Comparison of ENCODE assay signal across 7 mouse cellular contexts in the genomic region with DNA sequence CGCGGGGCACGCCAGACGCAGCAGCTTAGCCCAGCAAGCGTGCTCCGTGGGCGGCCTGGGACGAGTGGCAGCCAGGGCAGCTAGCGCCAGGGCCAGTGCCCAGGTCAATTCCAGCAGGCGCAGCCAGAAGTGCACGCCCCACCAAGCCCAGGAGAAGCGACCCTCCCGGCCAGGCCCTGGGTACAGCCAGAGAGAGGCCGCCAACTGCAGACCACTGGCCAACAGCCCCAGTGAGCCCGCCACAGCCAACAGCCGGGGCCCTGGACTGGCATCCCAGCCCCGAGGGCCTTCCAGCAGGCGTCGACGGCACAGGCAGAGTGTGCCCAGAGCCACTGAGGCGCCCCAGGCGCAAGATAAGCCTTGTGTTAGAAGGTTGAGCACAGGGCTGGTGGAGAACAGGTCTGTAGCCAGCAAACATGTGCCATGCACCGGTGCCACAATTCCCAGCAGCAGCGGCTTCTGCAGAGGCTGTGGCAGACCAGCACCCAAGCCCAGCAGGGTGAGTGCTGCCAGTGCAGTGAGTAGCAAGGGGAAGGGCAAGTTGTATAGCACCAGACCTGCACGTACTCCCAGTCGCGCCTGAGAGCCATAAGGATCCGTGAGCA. TPM values are rescaled to one million over a fixed set of nuclear protein-coding genes. Genes with fewer than 3 reads are reported as not detected.
DNase-seq lines count a peak whose midpoint lies in the region; ATAC-seq and TF ChIP-seq lines count a peak whose summit lies in the region.

No protein-coding gene starts in this region.

- peak overlapping the region; percentile 60 for H3K4me2 ChIP-seq in forebrain, embryonic 11.5 days (ENCODE audit: low read depth, low read length, severe bottlenecking)
- H3K4me2 ChIP-seq in hindbrain, postnatal 0 days (ENCODE audit: low read depth, low read length): peak overlapping the region; percentile 45
- peak overlapping the region; percentile 44 for H3K4me2 ChIP-seq in midbrain, postnatal 0 days (ENCODE audit: low read depth, low read length, poor library complexity, severe bottlenecking)

- intact Hi-C loops in left cerebral cortex, postnatal 4 days (cut with DNase I): no loop called here
- intact Hi-C loops in left cerebral cortex, postnatal 10 days (cut with DNase I): no loop called here

- no peaks in the 10 kb centered on the region for H3K9me3 ChIP-seq in forebrain, embryonic 11.5 days (ENCODE audit: control insufficient read depth, low read length)
- no peaks in the 10 kb centered on the region for H3K9me3 ChIP-seq in hindbrain, postnatal 0 days (ENCODE audit: low read length)
- H3K9me3 ChIP-seq in midbrain, postnatal 0 days (ENCODE audit: low read length): no peaks in the 10 kb centered on the region

- no peaks in the 10 kb centered on the region for H3K36me3 ChIP-seq in forebrain, embryonic 11.5 days (ENCODE audit: control insufficient read depth, insufficient read depth, low read length)
- peaks cover 8% of the 10 kb centered on the region; the same call in 1 of the 2 replicates for H3K36me3 ChIP-seq in hindbrain, postnatal 0 days (ENCODE audit: insufficient read depth, low read length)
- peaks cover 24% of the 10 kb centered on the region for H3K36me3 ChIP-seq in midbrain, postnatal 0 days (ENCODE audit: insufficient read depth, low read length)

- H3K4me1 ChIP-seq in forebrain, embryonic 11.5 days (replicated peaks; ENCODE audit: control insufficient read depth, insufficient read depth, low read length): no peaks in the 10 kb centered on the region; the same call in 1 of the 2 replicates
- 0 out of 2 replicates have a peak, but pooled peaks cover 3% of the 10 kb centered on the region for H3K4me1 ChIP-seq in hindbrain, postnatal 0 days (ENCODE audit: insufficient read depth, low read length)
- no peaks in the 10 kb centered on the region for H3K4me1 ChIP-seq in midbrain, postnatal 0 days (ENCODE audit: insufficient read depth, low read length)

- H3K27ac ChIP-seq in forebrain, embryonic 11.5 days (ENCODE audit: low read depth, low read length): no peak overlapping the region
- no peak overlapping the region for H3K27ac ChIP-seq in hindbrain, postnatal 0 days
- H3K27ac ChIP-seq in midbrain, postnatal 0 days (ENCODE audit: low read depth, low read length): no peak overlapping the region

- H3K9ac ChIP-seq in forebrain, embryonic 11.5 days (ENCODE audit: low read length): peak overlapping the region; percentile 37
- no peak overlapping the region; the same call in 1 of the 2 replicates for H3K9ac ChIP-seq in hindbrain, postnatal 0 days (replicated peaks; ENCODE audit: low read length)
- H3K9ac ChIP-seq in midbrain, postnatal 0 days (replicated peaks; ENCODE audit: low read length, poor library complexity, severe bottlenecking): 0 out of 2 replicates have a peak overlapping the region, but pooled peaks have one; percentile 8

- peaks cover 6% of the 10 kb centered on the region; the same call in 1 of the 2 replicates for H3K27me3 ChIP-seq in forebrain, embryonic 11.5 days (ENCODE audit: control insufficient read depth, insufficient read depth, low read length)
- H3K27me3 ChIP-seq in hindbrain, postnatal 0 days (ENCODE audit: insufficient read depth, low read length): no peaks in the 10 kb centered on the region
- no peaks in the 10 kb centered on the region for H3K27me3 ChIP-seq in midbrain, postnatal 0 days (ENCODE audit: insufficient read depth, low read length)

- peak; percentile 31 for DNase-seq in left cerebral cortex, postnatal 4 days
- DNase-seq in left cerebral cortex, postnatal 10 days (ENCODE audit: extremely low spot score in 1 of 2, low spot score in 2 of 2): no peak
- DNase-seq in forebrain, embryonic 11.5 days (ENCODE audit: low spot score): peak; percentile 67
- no peak for DNase-seq in hindbrain, postnatal 0 days (ENCODE audit: low spot score)
- no peak for DNase-seq in midbrain, postnatal 0 days (ENCODE audit: low spot score)
- no peak for DNase-seq in retina, embryonic 14.5 days (ENCODE audit: low spot score)
- no peak for DNase-seq in right cerebral cortex, postnatal 4 days

- TF ChIP-seq CTCF in hindbrain, postnatal 0 days (IDR thresholded peaks at IDR 0.05; ENCODE audit: low read depth): no peak
- no peak for TF ChIP-seq CTCF in midbrain, postnatal 0 days (IDR thresholded peaks at IDR 0.05)

- 56% methylated on average over 28 of the region's 28 CpGs for WGBS in forebrain, embryonic 11.5 days
- 60% methylated on average over 28 of the region's 28 CpGs for WGBS in hindbrain, postnatal 0 days
- WGBS in midbrain, postnatal 0 days: 55% methylated on average over 28 of the region's 28 CpGs

- no peak overlapping the region for H3K4me3 ChIP-seq in forebrain, embryonic 11.5 days (ENCODE audit: low read depth, low read length)
- peak overlapping the region; percentile 29; the same call in 1 of the 2 replicates for H3K4me3 ChIP-seq in hindbrain, postnatal 0 days (ENCODE audit: low read length)
- H3K4me3 ChIP-seq in midbrain, postnatal 0 days (ENCODE audit: low read depth, low read length): peak overlapping the region; percentile 32; the same call in 1 of the 2 replicates

- no peak for ATAC-seq in forebrain, embryonic 11.5 days (replicated peaks; ENCODE audit: low FRiP score)
- peak; percentile 4; the same call in 1 of the 2 replicates for ATAC-seq in hindbrain, postnatal 0 days
- peak; percentile 5; the same call in 1 of the 2 replicates for ATAC-seq in midbrain, postnatal 0 days (ENCODE audit: low FRiP score)

RNA-seq across cellular contexts. Expression of a gene that starts 6.6 kb away (rescaled TPM):
- total RNA-seq in left cerebral cortex, postnatal 4 days (2021): 10 to 100 TPM; 15.5 to 19.7 TPM
- total RNA-seq in left cerebral cortex, postnatal 10 days (2021): 10 to 100 TPM; 34.1 to 36.0 TPM
- 1.4 and 2.1 TPM in 2 replicates for polyA plus RNA-seq in forebrain, embryonic 11.5 days (2014; fragmentation: Nextera tagmentation; extraction: Ambion mirVana)
- 40.4 and 41.7 TPM in 2 replicates for total RNA-seq in hindbrain, postnatal 0 days (2014; rRNA removed)
- polyA plus RNA-seq in hindbrain, postnatal 0 days (2015; fragmentation: Nextera tagmentation; extraction: Ambion mirVana): 15.7 and 15.8 TPM in 2 replicates
- 29.4 and 39.3 TPM in 2 replicates for total RNA-seq in midbrain, postnatal 0 days (2014; rRNA removed)
- polyA plus RNA-seq in midbrain, postnatal 0 days (2015; fragmentation: Nextera tagmentation; extraction: Ambion mirVana): 18.4 and 20.7 TPM in 2 replicates

RNA-seq across cellular contexts. Expression of a gene that starts 12.1 kb away (rescaled TPM):
- 10 to 100 TPM; 80.4 to 82.1 TPM for total RNA-seq in left cerebral cortex, postnatal 4 days (2021)
- total RNA-seq in left cerebral cortex, postnatal 10 days (2021): 10 to 100 TPM; 87.4 to 88.4 TPM
- 36.3 and 41.6 TPM in 2 replicates for polyA plus RNA-seq in forebrain, embryonic 11.5 days (2014; fragmentation: Nextera tagmentation; extraction: Ambion mirVana)
- total RNA-seq in hindbrain, postnatal 0 days (2014; rRNA removed): 41.6 and 51.1 TPM in 2 replicates
- polyA plus RNA-seq in hindbrain, postnatal 0 days (2015; fragmentation: Nextera tagmentation; extraction: Ambion mirVana): 60.2 and 65.0 TPM in 2 replicates
- 39.4 and 43.0 TPM in 2 replicates for total RNA-seq in midbrain, postnatal 0 days (2014; rRNA removed)
- polyA plus RNA-seq in midbrain, postnatal 0 days (2015; fragmentation: Nextera tagmentation; extraction: Ambion mirVana): 56.6 and 60.4 TPM in 2 replicates

RNA-seq across cellular contexts. Expression of a gene that starts 23.9 kb away (rescaled TPM):
- 1 to 10 TPM; 2.2 to 2.4 TPM for total RNA-seq in left cerebral cortex, postnatal 4 days (2021)
- total RNA-seq in left cerebral cortex, postnatal 10 days (2021): 1 to 10 TPM; 2.5 to 3.2 TPM
- 3.4 and 4.2 TPM in 2 replicates for polyA plus RNA-seq in forebrain, embryonic 11.5 days (2014; fragmentation: Nextera tagmentation; extraction: Ambion mirVana)
- total RNA-seq in hindbrain, postnatal 0 days (2014; rRNA removed): 7.3 and 9.0 TPM in 2 replicates
- 5.2 and 7.0 TPM in 2 replicates for polyA plus RNA-seq in hindbrain, postnatal 0 days (2015; fragmentation: Nextera tagmentation; extraction: Ambion mirVana)
- 4.7 and 11.6 TPM in 2 replicates for total RNA-seq in midbrain, postnatal 0 days (2014; rRNA removed)
- 4.1 and 4.2 TPM in 2 replicates for polyA plus RNA-seq in midbrain, postnatal 0 days (2015; fragmentation: Nextera tagmentation; extraction: Ambion mirVana)

RNA-seq across cellular contexts. Expression of a gene that starts 36.3 kb away (rescaled TPM):
- total RNA-seq in left cerebral cortex, postnatal 4 days (2021): 10 to 100 TPM; 62.3 to 71.1 TPM
- 10 to 100 TPM; 78.8 to 79.2 TPM for total RNA-seq in left cerebral cortex, postnatal 10 days (2021)
- polyA plus RNA-seq in forebrain, embryonic 11.5 days (2014; fragmentation: Nextera tagmentation; extraction: Ambion mirVana): 74.3 and 77.7 TPM in 2 replicates
- total RNA-seq in hindbrain, postnatal 0 days (2014; rRNA removed): 81.0 and 86.8 TPM in 2 replicates
- 120 and 124 TPM in 2 replicates for polyA plus RNA-seq in hindbrain, postnatal 0 days (2015; fragmentation: Nextera tagmentation; extraction: Ambion mirVana)
- total RNA-seq in midbrain, postnatal 0 days (2014; rRNA removed): 71.9 and 74.1 TPM in 2 replicates
- polyA plus RNA-seq in midbrain, postnatal 0 days (2015; fragmentation: Nextera tagmentation; extraction: Ambion mirVana): 111 and 120 TPM in 2 replicates

RNA-seq across cellular contexts. Expression of a gene that starts 36.3 kb away (rescaled TPM):
- total RNA-seq in left cerebral cortex, postnatal 4 days (2021): 1 to 10 TPM; 5.4 to 7.0 TPM
- 1 to 10 TPM; 3.3 to 3.6 TPM for total RNA-seq in left cerebral cortex, postnatal 10 days (2021)
- 25.0 and 25.1 TPM in 2 replicates for polyA plus RNA-seq in forebrain, embryonic 11.5 days (2014; fragmentation: Nextera tagmentation; extraction: Ambion mirVana)
- total RNA-seq in hindbrain, postnatal 0 days (2014; rRNA removed): 3.8 and 4.5 TPM in 2 replicates
- 2.1 and 2.7 TPM in 2 replicates for polyA plus RNA-seq in hindbrain, postnatal 0 days (2015; fragmentation: Nextera tagmentation; extraction: Ambion mirVana)
- total RNA-seq in midbrain, postnatal 0 days (2014; rRNA removed): 2.4 and 3.4 TPM in 2 replicates
- 0.99 and 1.2 TPM in 2 replicates for polyA plus RNA-seq in midbrain, postnatal 0 days (2015; fragmentation: Nextera tagmentation; extraction: Ambion mirVana)

Comparison
In these comparisons a context has a peak if more than half of its experiments do, and no peak if none do; other contexts are left out.
1. DNase-seq: peak in left cerebral cortex, postnatal 4 days (single experiment) and forebrain, embryonic 11.5 days (single experiment); none in left cerebral cortex, postnatal 10 days (0 of 2), hindbrain, postnatal 0 days (single experiment), midbrain, postnatal 0 days (single experiment), retina, embryonic 14.5 days (single experiment) and right cerebral cortex, postnatal 4 days (single experiment).
2. Peak in every context shown above with its lines, with median percentiles within 50 percentile points of each other: H3K4me2 ChIP-seq.